Mouse (Mus musculus): ENCODE data around the gene Olfr291. TPM values are rescaled to one million over a fixed set of nuclear protein-coding genes. Genes with fewer than 3 reads are reported as not detected.
A peak's percentile ranks its signal among the peaks of the same experiment; 100 is the strongest.

Gene Olfr291
- not detected in 2 replicates for total RNA-seq (2017)

- ATAC-seq (replicated peaks; ENCODE audit: low read depth, poor library complexity, severe bottlenecking) = no peak
Observed at GRCm38 (mm10) chr7:84853253-84853652, at the start of gene Olfr291. TSS of gene Olfr291 (plus strand) at chr7:84853553.

GRCm38 (mm10) chr7:84805224-84805623, 48.1 kb upstream of the Olfr291 start:
- ATAC-seq (replicated peaks; ENCODE audit: low read depth, poor library complexity, severe bottlenecking) = peak; percentile 50; the same call in 1 of the 2 replicates

- ATAC-seq (replicated peaks; ENCODE audit: low read depth, poor library complexity, severe bottlenecking) = no peak
Observed at GRCm38 (mm10) chr7:84806159-84806558, 47.2 kb upstream of the Olfr291 start.

GRCm38 (mm10) chr7:84884530-84884929, 31.2 kb downstream of the Olfr291 start:
- no peak for ATAC-seq (replicated peaks; ENCODE audit: low read depth, poor library complexity, severe bottlenecking)

Other genes with a start within 250 kb of the Olfr291 start
- gene Fah, start 246.8 kb upstream of the Olfr291 start, total RNA-seq (2017) = 0.50 and 2.0 TPM in 2 replicates
- 80.8 and 84.3 TPM in 2 replicates for gene Zfand6, start 163.6 kb upstream of the Olfr291 start, total RNA-seq (2017)
- not detected in 2 replicates for gene Vmn2r65, start 110.6 kb downstream of the Olfr291 start, total RNA-seq (2017)
- gene Vmn2r66, start 158.7 kb downstream of the Olfr291 start, total RNA-seq (2017) = not detected in 2 replicates

All from common myeloid progenitor, adult 5-6 weeks (primary cell).